Mouse (Mus musculus) olfactory bulb, adult 2 months (tissue): ENCODE data around the gene Gm2a.

ENCODE experiments used
- CTCF ChIP-seq: fragments of 200-500 bp; IDR thresholded peaks from 2 replicates; pipeline ENCODE4 v1.5.1; 2012; ENCODE audit warnings: low read depth, mild to moderate bottlenecking, low read length, moderate library complexity; ENCODE audit not compliant: insufficient read depth
- POLR2A ChIP-seq: fragments of 200-500 bp; IDR thresholded peaks from 2 replicates; pipeline ENCODE4 v1.6.1; 2012; ENCODE audit warnings: mild to moderate bottlenecking, low read depth, low read length, moderate library complexity; ENCODE audit not compliant: insufficient read depth

- TF ChIP-seq CTCF (no peak), POLR2A (no peak)
Observed at GRCm38 (mm10) chr11:55148461-55148860, 50.5 kb downstream of the Gm2a start.
